Mouse (Mus musculus): Measurements from ENCODE around the gene Alg13.

Gene Alg13

GRCm38 (mm10) chrX:144317548-144318163 is at the start of gene Alg13:
Gene Alg13, plus strand, starts transcription at chrX:144317804.
- peak; percentile 84 for DNase-seq

GRCm38 (mm10) chrX:144268606-144269005 is 49.0 kb upstream of the Alg13 start:
- DNase-seq = no peak

- DNase-seq = peak; percentile 3
Observed at GRCm38 (mm10) chrX:144301476-144301875, 16.1 kb upstream of the Alg13 start.

GRCm38 (mm10) chrX:144305659-144306058 is 11.9 kb upstream of the Alg13 start:
- no peak for DNase-seq

- no peak for DNase-seq
Observed at GRCm38 (mm10) chrX:144314041-144314440, 3.6 kb upstream of the Alg13 start.

- no peak for DNase-seq
Observed at GRCm38 (mm10) chrX:144315028-144315427, 2.6 kb upstream of the Alg13 start.

GRCm38 (mm10) chrX:144316004-144316403 is 1.6 kb upstream of the Alg13 start:
- no peak for DNase-seq

GRCm38 (mm10) chrX:144318164-144318979 is 768 bp downstream of the Alg13 start:
- DNase-seq = peak; percentile 1

GRCm38 (mm10) chrX:144319366-144319765 is 1.8 kb downstream of the Alg13 start:
- no peak for DNase-seq

GRCm38 (mm10) chrX:144325375-144325774 is 7.8 kb downstream of the Alg13 start:
- no peak for DNase-seq

GRCm38 (mm10) chrX:144335332-144336015 is 17.9 kb downstream of the Alg13 start:
- no peak for DNase-seq

- DNase-seq = no peak
Observed at GRCm38 (mm10) chrX:144337938-144338337, 20.3 kb downstream of the Alg13 start.

GRCm38 (mm10) chrX:144338355-144338754 is 20.8 kb downstream of the Alg13 start:
- no peak for DNase-seq

- DNase-seq = no peak
Observed at GRCm38 (mm10) chrX:144374196-144374595, 56.6 kb downstream of the Alg13 start.

GRCm38 (mm10) chrX:144403526-144403925 is 85.9 kb downstream of the Alg13 start:
- DNase-seq = peak; percentile 23

- DNase-seq = peak; percentile 13
Observed at GRCm38 (mm10) chrX:144408036-144408435, 90.4 kb downstream of the Alg13 start.

- DNase-seq = no peak
Observed at GRCm38 (mm10) chrX:144420259-144420658, 102.7 kb downstream of the Alg13 start.

GRCm38 (mm10) chrX:144421091-144421490 is 103.5 kb downstream of the Alg13 start:
- DNase-seq = no peak

GRCm38 (mm10) chrX:144423848-144424247 is 106.2 kb downstream of the Alg13 start:
- DNase-seq = no peak
